Mouse (Mus musculus): Measurements from ENCODE around the gene Dapp1.
"Not testable (repeated sequence)": the region's sequence is repeated elsewhere in the genome, so short reads cannot be mapped to it uniquely, and the experiment has no call there.

Dapp1 gene

DNA sequence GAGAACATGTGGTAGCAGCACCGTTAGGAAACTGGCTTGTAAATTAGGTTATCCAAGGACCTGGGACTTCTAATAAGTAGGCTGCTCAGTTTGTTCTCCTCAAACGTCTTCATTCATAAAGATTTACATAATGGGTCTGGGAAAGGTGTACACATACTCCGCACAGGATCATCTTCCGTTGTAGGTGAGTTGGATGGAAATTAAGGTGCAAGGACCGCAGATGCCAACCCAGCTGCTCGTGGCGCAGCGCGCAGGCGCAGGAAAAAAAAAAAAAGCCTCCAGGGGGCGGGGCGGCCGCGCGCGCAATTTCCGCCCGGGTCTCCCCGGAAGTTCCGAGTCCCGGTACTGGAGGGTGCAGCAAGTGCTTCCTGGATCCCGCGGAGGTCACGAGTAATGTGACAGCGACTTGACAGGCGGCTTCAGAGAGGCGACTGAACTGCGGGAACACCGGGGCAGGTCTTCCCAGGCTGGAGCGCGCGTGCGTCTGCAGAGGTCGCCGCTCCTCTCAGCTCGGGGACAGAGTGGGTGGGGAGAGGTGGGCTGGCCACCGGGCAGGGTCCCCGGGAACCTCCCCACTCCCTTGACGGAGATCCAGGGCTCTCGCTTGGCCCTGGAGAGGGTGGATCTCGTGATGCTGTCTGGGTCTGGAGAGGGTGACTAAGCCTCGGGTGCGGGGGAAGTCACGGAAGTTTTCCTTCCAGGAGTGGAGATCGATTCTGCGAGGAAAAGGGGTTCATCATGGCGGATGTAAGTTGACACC is 63.0 kb downstream of the Dapp1 start, which contains the start of gene Lamtor3:
Lamtor3 (plus strand) TSS at position 335 of the 760 bp plus-strand sequence.
- peak; percentile 95 for DNase-seq

DNA sequence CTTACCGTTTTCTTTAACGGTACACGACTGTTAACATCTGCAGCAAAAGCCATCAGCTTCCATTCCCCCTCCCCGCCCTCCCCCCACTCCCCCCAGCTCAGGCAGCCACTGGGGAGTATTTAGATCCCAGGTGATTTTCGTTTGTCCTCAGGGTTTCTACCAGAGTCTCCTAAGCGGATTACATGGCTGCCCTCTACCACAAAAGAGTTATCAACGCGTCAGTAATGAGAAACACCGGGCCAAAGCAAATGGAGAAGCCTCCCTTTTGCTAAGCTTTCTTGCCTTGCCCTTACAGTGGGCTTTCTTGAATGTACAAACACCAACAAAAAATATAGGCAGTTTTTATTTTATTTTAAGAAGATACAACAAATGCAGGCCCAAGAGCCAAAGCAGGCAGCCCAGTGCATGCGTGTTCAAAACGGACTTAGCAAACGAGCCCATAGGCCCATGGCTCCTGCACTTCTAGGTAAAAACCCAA is 63.6 kb downstream of the Dapp1 start:
- peak; percentile 80 for DNase-seq

DNA sequence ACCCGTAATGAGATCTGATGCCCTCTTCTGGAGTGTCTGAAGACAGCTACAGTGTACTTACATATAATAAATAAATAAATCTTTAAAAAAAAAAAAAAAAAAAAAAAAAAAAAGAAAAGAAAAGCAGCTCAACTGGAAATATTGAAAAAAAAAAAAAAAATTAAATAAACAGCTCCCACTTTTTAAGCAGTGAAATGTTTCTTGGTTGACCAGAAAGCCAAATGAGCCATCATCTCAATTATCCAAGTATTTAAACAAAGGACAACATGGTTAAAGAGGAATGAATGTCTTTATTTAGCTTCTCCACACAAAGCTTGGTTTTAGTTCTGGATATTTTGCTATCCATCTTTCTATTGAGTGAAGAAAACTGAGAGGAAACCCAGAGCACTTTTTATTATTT is 66.8 kb downstream of the Dapp1 start:
- DNase-seq: not testable (repeated sequence)

DNA sequence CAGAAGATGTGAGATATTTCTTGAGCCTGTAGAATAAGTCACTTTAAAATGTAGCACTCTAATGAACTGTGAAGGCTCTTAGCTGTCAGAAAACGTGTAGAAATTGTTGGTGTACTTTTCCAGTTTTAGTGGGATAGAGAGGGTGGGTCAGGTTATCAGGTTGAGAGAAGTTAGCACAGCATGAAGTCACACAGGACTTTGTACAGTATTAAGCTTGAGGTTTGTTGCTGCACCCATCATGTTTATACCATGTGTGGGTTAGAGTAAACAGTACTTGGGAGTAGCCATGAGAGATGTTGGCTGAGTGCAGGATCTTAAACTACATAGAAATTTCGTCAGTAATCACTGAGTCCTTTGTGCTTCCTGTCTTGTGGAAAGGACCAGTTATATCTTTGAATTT is 68.3 kb downstream of the Dapp1 start:
- no peak for DNase-seq

DNA sequence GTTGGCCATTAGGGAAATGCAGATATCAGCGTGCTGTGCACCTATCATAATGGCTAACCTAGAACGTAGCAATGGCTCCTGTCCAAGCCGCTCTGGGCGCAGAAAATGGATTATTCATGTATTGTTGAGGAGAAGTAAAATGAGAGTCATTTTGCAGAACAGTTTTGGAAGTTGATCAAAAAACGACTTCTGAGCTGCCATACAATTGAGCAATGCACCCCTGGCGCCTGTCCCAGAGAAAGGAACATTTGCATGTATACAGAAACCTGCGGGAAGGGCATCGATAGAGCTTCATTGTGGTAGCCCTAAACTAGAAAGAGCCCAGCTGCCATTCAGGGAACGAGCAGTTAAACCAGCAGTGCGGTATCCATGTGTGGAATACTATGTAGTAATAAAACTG is 81.2 kb downstream of the Dapp1 start:
- no peak for DNase-seq

DNA sequence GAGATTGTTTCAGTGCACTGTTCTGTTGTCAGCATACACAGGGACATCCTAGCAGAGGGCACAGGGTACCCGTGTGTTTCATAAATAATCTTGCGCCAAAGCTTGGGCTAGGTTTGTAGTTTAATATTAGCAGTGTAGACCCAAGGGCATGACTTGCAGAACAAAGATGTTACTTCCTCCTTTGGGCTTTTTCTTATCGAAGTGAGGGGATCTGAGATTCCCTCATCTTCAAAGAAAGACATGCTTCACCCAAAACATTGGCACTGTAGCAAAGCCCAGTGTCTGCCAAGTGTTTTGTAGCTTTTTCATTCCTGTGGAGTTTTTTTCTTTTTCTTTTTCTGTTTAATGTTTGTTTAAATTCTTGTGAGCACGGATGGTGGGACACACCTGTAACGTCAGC is 83.7 kb downstream of the Dapp1 start:
- DNase-seq: no peak

DNA sequence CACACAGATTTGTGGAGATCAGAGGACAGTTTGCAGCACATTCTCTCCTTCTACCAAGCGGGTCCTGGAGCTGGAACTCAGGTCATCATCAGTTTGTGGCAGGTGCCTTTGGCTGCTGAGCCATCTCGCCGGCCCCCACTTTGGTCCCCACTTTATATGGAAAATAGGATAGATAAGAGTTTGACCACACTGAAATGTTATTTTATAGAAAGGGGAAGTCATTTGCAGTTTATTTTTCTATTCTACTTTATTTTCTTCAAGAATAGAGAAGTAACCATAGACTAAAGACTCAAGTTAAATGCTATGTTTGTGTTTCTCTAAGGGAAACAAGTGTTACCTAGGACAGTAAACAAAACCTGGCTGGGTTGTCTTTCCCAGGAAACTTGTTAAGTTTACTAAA is 84.5 kb downstream of the Dapp1 start:
- no peak for DNase-seq

DNA sequence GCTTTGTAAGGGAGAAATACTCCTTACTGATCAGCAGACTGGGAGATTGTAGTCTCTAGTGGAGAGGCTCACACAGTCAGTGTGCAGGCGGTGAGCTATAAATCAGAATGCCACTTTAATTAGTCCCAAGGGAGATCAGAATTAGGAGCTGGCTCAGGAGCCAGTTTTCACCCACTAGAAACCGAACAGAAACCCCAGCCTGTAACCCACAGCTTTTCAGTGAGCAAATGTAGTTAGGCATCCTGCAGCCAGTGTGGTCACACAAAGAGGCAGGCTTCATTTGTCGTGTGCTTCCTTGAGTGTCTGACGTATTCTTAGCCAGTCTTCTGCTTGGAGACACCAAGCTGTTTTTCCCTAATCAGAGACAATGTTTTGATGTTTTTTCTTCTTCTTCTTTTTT is 85.0 kb downstream of the Dapp1 start:
- no peak for DNase-seq

DNA sequence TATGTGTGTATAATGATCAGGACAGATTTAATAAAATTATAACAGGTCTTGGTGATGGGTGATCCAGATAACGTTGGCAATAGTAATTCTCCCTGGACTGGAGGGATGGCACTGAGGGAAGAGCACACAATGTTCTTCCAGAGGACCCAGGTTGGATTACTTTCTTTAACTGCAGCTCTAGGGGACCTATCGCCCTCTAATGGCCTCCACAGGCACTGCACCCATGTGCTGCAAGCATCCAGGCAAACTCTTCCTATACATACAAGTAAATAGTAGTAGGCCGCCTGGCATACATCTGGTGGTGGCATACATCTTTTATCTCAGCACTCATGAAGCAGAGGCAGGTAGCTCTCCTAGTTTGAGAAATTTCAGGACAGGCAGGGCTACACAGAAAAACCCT is 86.1 kb downstream of the Dapp1 start:
- peak; percentile 12 for DNase-seq

DNA sequence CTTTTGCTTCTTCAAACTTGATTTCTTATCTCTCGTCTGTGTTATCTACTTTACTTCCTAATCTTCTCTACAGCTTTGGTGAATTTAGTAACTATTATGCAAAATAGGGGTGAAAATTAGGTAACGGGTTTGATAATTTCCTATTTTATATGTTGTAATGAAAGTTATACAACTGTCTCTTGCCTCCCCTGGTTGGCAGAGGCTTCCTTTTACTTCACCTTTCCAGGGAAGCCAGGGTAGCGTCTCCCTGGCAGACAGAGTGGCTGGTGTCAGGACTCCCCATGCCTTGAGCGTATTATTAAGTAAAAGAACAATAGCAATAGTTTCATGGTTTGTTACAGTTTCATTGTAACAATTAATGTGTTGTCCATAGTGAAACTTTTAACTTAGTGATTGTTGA is 87.6 kb downstream of the Dapp1 start:
- no peak for DNase-seq

DNA sequence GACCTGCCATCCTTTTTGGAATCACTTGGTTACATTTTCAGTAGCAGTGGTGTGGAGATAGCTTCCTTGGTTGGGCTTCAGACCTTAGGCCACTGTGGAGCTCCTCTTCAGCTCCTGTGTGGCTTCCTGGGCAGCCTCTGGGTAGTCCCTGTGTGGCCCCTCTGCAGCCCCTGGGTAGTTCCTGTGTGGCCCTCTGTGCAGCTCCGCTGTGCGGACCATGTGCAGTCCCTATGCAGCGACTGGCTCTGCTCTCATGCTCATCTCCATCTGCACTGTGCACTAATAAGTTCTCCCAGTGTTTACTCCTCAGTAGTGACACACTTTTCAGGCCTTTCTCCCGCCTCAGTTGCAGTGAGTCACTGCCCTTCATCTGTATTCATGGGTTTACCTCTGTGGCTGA is 89.2 kb downstream of the Dapp1 start:
- no peak for DNase-seq

DNA sequence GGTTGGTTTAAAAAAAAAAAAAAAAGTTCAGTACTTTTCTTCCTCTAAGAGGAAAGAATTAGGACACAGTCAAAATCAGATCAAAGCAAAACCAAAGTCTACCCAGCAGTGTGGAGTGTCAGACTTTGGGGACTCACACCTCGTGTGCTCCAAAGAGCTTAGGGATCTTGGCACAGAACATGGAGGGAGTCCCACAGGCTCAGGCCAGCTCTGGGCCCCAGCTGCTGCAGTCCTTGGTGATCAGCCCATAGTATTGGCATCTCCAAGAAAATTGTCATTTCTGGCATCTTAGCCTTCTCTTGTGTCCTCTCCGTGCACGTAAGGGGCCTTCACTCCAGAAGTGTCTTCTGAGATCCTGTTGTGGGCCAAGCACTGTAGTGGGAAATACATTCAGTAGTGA is 90.3 kb downstream of the Dapp1 start:
- DNase-seq: no peak

DNA sequence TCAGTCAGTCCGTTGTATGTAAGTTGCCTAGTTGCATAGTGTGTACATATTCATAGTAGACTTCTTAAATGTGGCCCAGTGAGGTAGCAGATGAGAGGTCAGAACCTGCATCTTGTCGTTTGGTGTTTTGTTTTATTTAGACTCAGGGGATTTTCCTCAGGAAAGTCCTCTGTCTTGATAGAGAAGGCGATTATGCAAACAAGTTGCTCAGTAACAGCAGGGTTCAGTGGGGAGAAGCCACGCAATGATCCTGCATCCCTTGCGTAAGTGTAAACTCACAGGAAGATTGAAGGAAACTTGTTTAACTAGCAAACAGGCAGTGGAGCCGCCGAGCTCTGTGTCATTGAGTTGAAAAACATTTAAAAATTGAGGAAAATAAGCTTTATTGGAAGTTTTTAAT is 93.4 kb downstream of the Dapp1 start:
- DNase-seq: no peak

DNA sequence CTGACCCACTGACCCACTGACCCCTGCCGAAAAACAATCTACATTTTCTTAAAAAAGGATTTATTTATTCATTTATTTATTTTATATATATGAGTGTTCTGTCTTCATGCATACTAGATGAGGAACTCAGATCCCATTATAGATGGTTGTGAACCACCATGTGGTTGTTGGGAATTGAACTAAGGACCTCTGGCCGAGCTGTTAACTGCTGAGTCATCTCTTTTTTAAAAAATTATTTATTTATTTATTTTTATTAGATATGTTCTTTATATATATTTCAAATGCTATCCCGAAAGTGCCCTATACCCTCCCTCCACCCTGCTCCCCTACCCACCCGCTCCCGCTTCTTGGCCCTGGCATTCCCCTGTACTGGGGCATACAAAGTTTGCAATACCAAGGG is 100.3 kb downstream of the Dapp1 start:
- DNase-seq: no peak

Measured in retina, postnatal 1 day (tissue).